Mouse (Mus musculus) spleen, adult 2 months (tissue): ENCODE data around the gene Elp1.

ENCODE experiments used
- CTCF ChIP-seq: fragments of 200-500 bp; IDR thresholded peaks from 2 replicates; pipeline ENCODE4 v1.5.1; 2011; ENCODE audit warnings: mild to moderate bottlenecking, inconsistent platforms; ENCODE audit not compliant: insufficient read depth, insufficient read length, insufficient replicate concordance; ENCODE audit errors: extremely low read depth
- POLR2A ChIP-seq: fragments of 200-500 bp; IDR thresholded peaks from 2 replicates; pipeline ENCODE4 v1.6.1; 2011; ENCODE audit warnings: low read depth, low read length, inconsistent platforms

DNA sequence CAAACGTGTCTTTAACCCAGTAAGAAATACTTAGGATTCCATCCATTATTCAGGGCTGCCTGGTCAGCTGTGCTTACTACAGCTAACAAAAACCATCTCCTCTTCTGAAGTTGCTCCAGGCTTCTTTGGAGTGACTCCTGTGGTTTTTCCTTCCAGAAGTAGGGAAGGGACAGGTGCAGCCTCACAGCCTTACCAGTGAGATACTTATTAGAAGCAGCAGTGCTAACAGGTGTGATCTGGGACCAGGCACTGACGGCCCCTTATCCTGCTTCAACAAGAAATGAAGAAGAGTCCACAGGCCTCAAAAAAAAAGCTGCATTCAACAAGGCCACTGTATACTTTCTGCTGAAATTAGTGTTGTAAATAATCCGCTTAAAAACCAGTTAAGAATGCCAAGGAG is 9.5 kb upstream of the Elp1 start:
- no peak for TF ChIP-seq CTCF
- no peak for TF ChIP-seq POLR2A
